Mouse (Mus musculus): Measurements from ENCODE around the gene Prlhr. TPM values are rescaled to one million over a fixed set of nuclear protein-coding genes. Genes with fewer than 3 reads are reported as not detected.

Prlhr gene
- total RNA-seq, 2 experiments from 2014 or later, result not detected

DNA sequence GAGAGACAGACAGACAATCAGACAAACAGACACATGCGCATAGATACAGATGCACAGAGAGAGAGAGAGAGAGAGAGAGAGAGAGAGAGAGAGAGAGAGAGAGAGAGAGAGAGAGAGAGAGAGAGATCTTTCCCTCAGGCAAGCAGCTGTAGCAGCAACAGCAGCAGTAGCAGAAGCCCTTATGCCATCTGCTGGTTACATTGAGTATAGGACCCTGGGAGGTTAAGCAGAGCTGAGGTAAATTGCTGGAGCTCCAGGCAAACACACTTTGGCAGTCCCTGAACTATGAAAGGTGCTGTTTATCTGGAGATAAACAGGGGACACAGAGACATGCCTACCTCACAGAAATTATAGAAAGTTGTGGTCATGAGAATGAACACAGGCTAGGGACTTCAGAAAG is 50.5 kb downstream of the Prlhr start:
- DNase-seq, result peak; percentile 12

Other genes starting within 250 kb of the Prlhr start
- gene Fam204a, start 241.6 kb downstream of the Prlhr start, total RNA-seq (2021), result 10 to 100 TPM; 34.2 to 37.4 TPM
- 10 to 100 TPM; 28.9 to 29.6 TPM for gene Cacul1, start 112.7 kb upstream of the Prlhr start, total RNA-seq (2021)

Data from heart, postnatal 4 days (tissue).